Comparison of ENCODE assay signal across 5 mouse cellular contexts in the genomic region with DNA sequence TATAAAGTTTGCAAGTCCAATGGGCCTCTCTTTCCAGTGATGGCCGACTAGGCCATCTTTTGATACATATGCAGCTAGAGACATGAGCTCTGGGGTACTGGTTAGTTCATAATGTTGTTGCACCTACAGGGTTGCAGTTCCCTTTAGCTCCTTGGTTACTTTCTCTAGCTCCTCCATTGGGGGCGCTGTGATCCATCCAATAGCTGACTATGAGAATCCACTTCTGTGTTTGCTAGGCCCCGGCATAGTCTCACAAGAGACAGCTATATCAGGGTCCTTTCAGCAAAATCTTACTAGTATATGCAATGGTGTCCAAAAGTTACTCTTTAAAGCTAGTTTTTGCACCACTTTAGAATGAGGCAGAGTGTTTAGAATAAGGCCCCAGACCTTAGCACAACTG. TPM values are rescaled to one million over a fixed set of nuclear protein-coding genes. Genes with fewer than 3 reads are reported as not detected.
A peak's percentile ranks its signal among the peaks of the same experiment; 100 is the strongest.
DNase-seq lines count a peak whose midpoint lies in the region; ATAC-seq and TF ChIP-seq lines count a peak whose summit lies in the region.
"Not testable (repeated sequence)": the region's sequence is repeated elsewhere in the genome, so short reads cannot be mapped to it uniquely, and the experiment has no call there.

No protein-coding gene starts in this region.

- H3K79me2 ChIP-seq in heart, adult 2 months (replicated peaks; ENCODE audit: control insufficient read depth, insufficient read depth, low read length), result not testable (repeated sequence)

- not testable (repeated sequence) for H3K9ac ChIP-seq in forebrain, postnatal 0 days; heart, adult 2 months (ENCODE audit: low read depth, low read length); intestine, postnatal 0 days (ENCODE audit: low read depth, low read length); liver, embryonic 14.5 days (replicated peaks); midbrain, embryonic 11.5 days (ENCODE audit: low read length)

- DNase-seq in forebrain, postnatal 0 days; heart, adult 2 months; liver, embryonic 14.5 days (ENCODE audit: low read depth in 3 of 3, low spot score in 3 of 3): not testable (repeated sequence)
- DNase-seq in midbrain, embryonic 11.5 days (ENCODE audit: low spot score, missing footprints), result peak; percentile 78

- TF ChIP-seq CTCF in forebrain, postnatal 0 days (IDR thresholded peaks at IDR 0.05; ENCODE audit: low read depth), result peak; percentile 20; the same call in 1 of the 2 replicates
- peak; percentile 32 for TF ChIP-seq CTCF in heart, adult 2 months (IDR thresholded peaks at IDR 0.05)
- TF ChIP-seq CTCF in intestine, postnatal 0 days (IDR thresholded peaks at IDR 0.05; ENCODE audit: low read depth), result peak; percentile 51
- peak; percentile 48; the same call in 1 of the 2 replicates for TF ChIP-seq CTCF in liver, embryonic 14.5 days (IDR thresholded peaks at IDR 0.05; ENCODE audit: low read depth)

- 38% methylated on average over 2 of the region's 3 CpGs for WGBS in forebrain, postnatal 0 days
- 47% methylated on average over 3 of the region's 3 CpGs for whole genome bisulfite sequencing in heart, adult 2 months
- 35% methylated on average over 2 of the region's 3 CpGs for WGBS in intestine, postnatal 0 days
- WGBS in liver, embryonic 14.5 days (ENCODE audit: insufficient replicate concordance), result 22% methylated on average over 2 of the region's 3 CpGs
- 43% methylated on average over 2 of the region's 3 CpGs for WGBS in midbrain, embryonic 11.5 days

- not testable (repeated sequence) for H3K36me3 ChIP-seq in forebrain, postnatal 0 days (ENCODE audit: insufficient read depth); heart, adult 2 months (ENCODE audit: control insufficient read depth, insufficient read depth, low read length); intestine, postnatal 0 days (ENCODE audit: control insufficient read depth, insufficient read depth); midbrain, embryonic 11.5 days (ENCODE audit: control insufficient read depth, insufficient read depth, low read length)
- H3K36me3 ChIP-seq in liver, embryonic 14.5 days (replicated peaks; ENCODE audit: control insufficient read depth, insufficient read depth, low read depth), result peaks cover 11% of the 10 kb centered on the region

- intact Hi-C loops in heart, adult 2 months (cut with DNase I), result not testable (repeated sequence)

- TF ChIP-seq POLR2A in heart, adult 2 months (IDR thresholded peaks at IDR 0.05; ENCODE audit: insufficient read depth, low read depth, low read length), result not testable (repeated sequence)

- H3K4me3 ChIP-seq in forebrain, postnatal 0 days (ENCODE audit: low read depth, low read length); heart, adult 2 months; intestine, postnatal 0 days (ENCODE audit: low read depth, low read length); liver, embryonic 14.5 days (ENCODE audit: insufficient read depth in 1 of 2, low read depth in 2 of 2, low read length in 2 of 2); midbrain, embryonic 11.5 days (ENCODE audit: low read depth, low read length): not testable (repeated sequence)

- H3K4me1 ChIP-seq in forebrain, postnatal 0 days (ENCODE audit: insufficient read depth), result peaks cover 11% of the 10 kb centered on the region; the same call in 1 of the 2 replicates
- H3K4me1 ChIP-seq in heart, adult 2 months (ENCODE audit: control insufficient read depth, insufficient read depth, low read length), result peaks cover 10% of the 10 kb centered on the region
- H3K4me1 ChIP-seq in intestine, postnatal 0 days (replicated peaks; ENCODE audit: control insufficient read depth, insufficient read depth, low read length), result not testable (repeated sequence)
- peaks cover 16 to 20% of the 10 kb centered on the region in 2 experiments for H3K4me1 ChIP-seq in liver, embryonic 14.5 days (replicated peaks; ENCODE audit: control insufficient read depth in 2 of 2, insufficient read depth in 2 of 2, low read length in 1 of 2)
- peaks cover 17% of the 10 kb centered on the region for H3K4me1 ChIP-seq in midbrain, embryonic 11.5 days (ENCODE audit: control insufficient read depth, insufficient read depth, low read length)

- H3K27ac ChIP-seq in forebrain, postnatal 0 days (ENCODE audit: low read depth, low read length); heart, adult 2 months; intestine, postnatal 0 days (ENCODE audit: low read depth, low read length); liver, embryonic 14.5 days; midbrain, embryonic 11.5 days (ENCODE audit: low read depth, low read length): not testable (repeated sequence)

- H3K4me2 ChIP-seq in forebrain, postnatal 0 days (ENCODE audit: low read depth); intestine, postnatal 0 days (replicated peaks; ENCODE audit: low read depth); liver, embryonic 14.5 days (ENCODE audit: low read depth); midbrain, embryonic 11.5 days: not testable (repeated sequence)

- H3K9me3 ChIP-seq in forebrain, postnatal 0 days (ENCODE audit: low read length); intestine, postnatal 0 days (ENCODE audit: control insufficient read depth); liver, embryonic 14.5 days (ENCODE audit: control insufficient read depth, low read length); midbrain, embryonic 11.5 days (ENCODE audit: control insufficient read depth, low read length): not testable (repeated sequence)

- ATAC-seq in forebrain, postnatal 0 days; intestine, postnatal 0 days; liver, embryonic 14.5 days (ENCODE audit: insufficient read depth); midbrain, embryonic 11.5 days (ENCODE audit: low FRiP score): not testable (repeated sequence)

- TF ChIP-seq EP300 in heart, adult 2 months (IDR thresholded peaks at IDR 0.05; ENCODE audit: insufficient read depth, low read depth, low read length); liver, embryonic 14.5 days (IDR thresholded peaks at IDR 0.05; ENCODE audit: low read depth): not testable (repeated sequence)

- H3K27me3 ChIP-seq in forebrain, postnatal 0 days (ENCODE audit: insufficient read depth, low read length); heart, adult 2 months (ENCODE audit: control insufficient read depth, insufficient read depth, low read length); intestine, postnatal 0 days (replicated peaks; ENCODE audit: control insufficient read depth, insufficient read depth, low read length); liver, embryonic 14.5 days (ENCODE audit: control insufficient read depth, insufficient read depth, low read length); midbrain, embryonic 11.5 days (ENCODE audit: control insufficient read depth, insufficient read depth, low read length): not testable (repeated sequence)

RNA-seq across cellular contexts. Expression of gene Ncaph, which starts 1.5 kb away (rescaled TPM):
- 8.0 and 10.9 TPM in 2 replicates for total RNA-seq in forebrain, postnatal 0 days (2014; rRNA removed)
- polyA plus RNA-seq in forebrain, postnatal 0 days (2015; fragmentation: Nextera tagmentation; extraction: Ambion mirVana), result 10.8 and 11.0 TPM in 2 replicates
- 1 to 10 TPM in 1 of 2 experiments, under 1 TPM in 1; 0.64 to 1.4 TPM for total RNA-seq in heart, adult 2 months (2021)
- polyA plus RNA-seq in heart, adult 2 months (2012; rRNA removed), result 0.41 and 0.44 TPM in 2 replicates
- 14.0 and 15.1 TPM in 2 replicates for polyA plus RNA-seq in intestine, postnatal 0 days (2015; fragmentation: Nextera tagmentation; extraction: Ambion mirVana)
- 19.7 and 33.9 TPM in 2 replicates for polyA plus RNA-seq in liver, embryonic 14.5 days (2012; rRNA removed)
- 58.4 and 65.2 TPM in 2 replicates for polyA plus RNA-seq in liver, embryonic 14.5 days (2014; fragmentation: Nextera tagmentation; extraction: Ambion mirVana)
- polyA plus RNA-seq in midbrain, embryonic 11.5 days (2014; fragmentation: Nextera tagmentation; extraction: Ambion mirVana), result 112 and 114 TPM in 2 replicates

RNA-seq across cellular contexts. Expression of gene Itpripl1, which starts 8.0 kb away (rescaled TPM):
- 11.0 and 16.9 TPM in 2 replicates for total RNA-seq in forebrain, postnatal 0 days (2014; rRNA removed)
- 15.5 and 16.0 TPM in 2 replicates for polyA plus RNA-seq in forebrain, postnatal 0 days (2015; fragmentation: Nextera tagmentation; extraction: Ambion mirVana)
- total RNA-seq in heart, adult 2 months (2021), result 10 to 100 TPM; 14.4 to 17.6 TPM
- polyA plus RNA-seq in heart, adult 2 months (2012; rRNA removed), result 7.9 and 11.5 TPM in 2 replicates
- 21.2 and 22.7 TPM in 2 replicates for polyA plus RNA-seq in intestine, postnatal 0 days (2015; fragmentation: Nextera tagmentation; extraction: Ambion mirVana)
- polyA plus RNA-seq in liver, embryonic 14.5 days (2012; rRNA removed), result 7.3 and 8.0 TPM in 2 replicates
- 17.7 and 19.9 TPM in 2 replicates for polyA plus RNA-seq in liver, embryonic 14.5 days (2014; fragmentation: Nextera tagmentation; extraction: Ambion mirVana)
- 12.3 and 12.6 TPM in 2 replicates for polyA plus RNA-seq in midbrain, embryonic 11.5 days (2014; fragmentation: Nextera tagmentation; extraction: Ambion mirVana)
